Mouse (Mus musculus): ENCODE results near the gene Psmd14.

Gene Psmd14

GRCm38 (mm10) chr2:61764470-61765105 is 53.1 kb downstream of the Psmd14 start:
- no peak for DNase-seq

GRCm38 (mm10) chr2:61765526-61765925 is 54.0 kb downstream of the Psmd14 start:
- no peak for DNase-seq

- DNase-seq = no peak
Observed at GRCm38 (mm10) chr2:61780794-61781193, 69.3 kb downstream of the Psmd14 start.

- no peak for DNase-seq
Observed at GRCm38 (mm10) chr2:61794960-61795359, 83.5 kb downstream of the Psmd14 start.

- no peak for DNase-seq
Observed at GRCm38 (mm10) chr2:61798048-61798447, 86.6 kb downstream of the Psmd14 start.

GRCm38 (mm10) chr2:61802656-61803251 is 91.3 kb downstream of the Psmd14 start, which contains the start of gene Tbr1:
Tbr1 (plus strand) TSS chr2:61802930.
- peak; percentile 63 for DNase-seq

- DNase-seq = peak; percentile 36
Observed at GRCm38 (mm10) chr2:61803443-61804367, 92.2 kb downstream of the Psmd14 start.

GRCm38 (mm10) chr2:61804382-61804840 is 92.9 kb downstream of the Psmd14 start:
- DNase-seq = peak; percentile 16

- DNase-seq = peak; percentile 15
Observed at GRCm38 (mm10) chr2:61804841-61805540, 93.5 kb downstream of the Psmd14 start.

GRCm38 (mm10) chr2:61805541-61806345 is 94.2 kb downstream of the Psmd14 start:
- DNase-seq = peak; percentile 23

GRCm38 (mm10) chr2:61806346-61806825 is 94.9 kb downstream of the Psmd14 start:
- no peak for DNase-seq

GRCm38 (mm10) chr2:61807151-61807550 is 95.7 kb downstream of the Psmd14 start:
- DNase-seq = peak; percentile 23

- no peak for DNase-seq
Observed at GRCm38 (mm10) chr2:61807781-61808180, 96.3 kb downstream of the Psmd14 start.

- no peak for DNase-seq
Observed at GRCm38 (mm10) chr2:61808776-61809175, 97.3 kb downstream of the Psmd14 start.

- DNase-seq = no peak
Observed at GRCm38 (mm10) chr2:61809381-61809780, 97.9 kb downstream of the Psmd14 start.

GRCm38 (mm10) chr2:61810751-61811150 is 99.3 kb downstream of the Psmd14 start:
- no peak for DNase-seq

- no peak for DNase-seq
Observed at GRCm38 (mm10) chr2:61811163-61811506, 99.6 kb downstream of the Psmd14 start.

- peak; percentile 31 for DNase-seq
Observed at GRCm38 (mm10) chr2:61811507-61812421, 100.3 kb downstream of the Psmd14 start.

- no peak for DNase-seq
Observed at GRCm38 (mm10) chr2:61812536-61812935, 101.0 kb downstream of the Psmd14 start.

GRCm38 (mm10) chr2:61813106-61813505 is 101.6 kb downstream of the Psmd14 start:
- no peak for DNase-seq

- DNase-seq = no peak
Observed at GRCm38 (mm10) chr2:61813521-61813920, 102.0 kb downstream of the Psmd14 start.
